Mouse (Mus musculus) heart, adult 2 months (tissue): ENCODE measurements around the gene Grb10.

Experiments used
- CTCF ChIP-seq: fragments of 200-600 bp; IDR thresholded peaks from 2 replicates; pipeline ENCODE4 v1.8.1; 2022; ENCODE audit warnings: antibody characterized with exemption, mild to moderate bottlenecking, moderate library complexity
- EP300 ChIP-seq: fragments of 200-500 bp; IDR thresholded peaks from 2 replicates; pipeline ENCODE4 v1.6.1; 2011; ENCODE audit warnings: low read depth, low read length, control low read depth; ENCODE audit not compliant: insufficient read depth

DNA sequence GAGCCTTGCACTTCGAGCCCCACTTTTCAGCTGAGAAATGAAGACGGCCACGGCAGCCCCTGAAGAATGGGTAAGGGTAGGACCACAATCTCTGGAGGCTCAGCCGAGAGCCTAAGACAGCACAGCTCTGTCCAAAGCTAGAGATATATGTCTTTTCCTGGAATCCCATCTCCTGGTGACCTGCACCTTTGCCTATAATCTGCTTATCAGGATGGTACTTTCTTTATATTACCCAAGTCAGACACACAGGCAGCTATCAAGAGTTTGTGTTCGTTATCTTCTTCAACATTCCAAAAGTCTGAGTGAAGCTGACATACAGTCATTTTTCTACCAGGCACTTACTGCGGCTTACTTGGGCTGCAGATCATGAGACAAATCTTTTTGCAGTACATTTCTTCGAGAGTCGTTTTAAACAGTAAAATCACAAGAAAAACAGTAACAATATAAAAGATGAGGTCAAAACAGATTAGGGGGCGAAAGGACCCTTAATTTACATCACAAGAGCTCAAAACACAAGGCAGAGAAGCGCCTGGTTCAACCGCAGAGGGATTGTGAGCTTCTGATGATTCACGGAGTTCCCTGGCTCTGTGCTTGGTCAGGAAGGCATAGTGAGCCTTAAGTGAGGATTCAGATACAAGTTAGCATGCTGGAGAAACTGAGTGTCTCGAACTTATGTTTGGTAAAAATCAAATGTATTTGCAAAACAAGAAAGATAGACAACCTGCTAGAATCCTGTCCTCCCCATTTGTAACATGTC, 157.3 kb downstream of the Grb10 start:
- TF ChIP-seq CTCF (no peak), EP300 (no peak)
